Mouse (Mus musculus) myocyte (in vitro differentiated cells): Measurements from ENCODE around the gene Lrig1.
A peak's percentile ranks its signal among the peaks of the same experiment; 100 is the strongest.

Experiments
- CEBPB ChIP-seq: IDR thresholded peaks from 2 replicates; pipeline ENCODE4 v1.6.1; 2011; ENCODE audit warnings: mild to moderate bottlenecking, moderate library complexity; ENCODE audit not compliant: poor library complexity, insufficient read depth, severe bottlenecking
- MAX ChIP-seq: IDR thresholded peaks from one replicate; pipeline ENCODE4 v1.6.1; 2011; ENCODE audit warnings: low read depth, mild to moderate bottlenecking, control low read depth
- POLR2A ChIP-seq: IDR thresholded peaks from one replicate; pipeline ENCODE4 v1.6.1; 2011; ENCODE audit warnings: low read depth, mild to moderate bottlenecking, control low read depth, moderate library complexity; ENCODE audit not compliant: insufficient read length
- TCF12 ChIP-seq: IDR thresholded peaks from one replicate; pipeline ENCODE4 v1.6.1; 2011; ENCODE audit warnings: mild to moderate bottlenecking, control low read depth; ENCODE audit not compliant: poor library complexity, insufficient read depth, severe bottlenecking

- TF ChIP-seq TCF12 (peak; percentile 80), POLR2A (no peak), MAX (no peak), CEBPB (0 out of 2 replicates have a peak, but pooled peaks have one; percentile 25)
Observed at GRCm38 (mm10) chr6:94646274-94646863, 53.6 kb downstream of the Lrig1 start.
